Comparison of ENCODE assay signal across 9 mouse cellular contexts in genomic region chr7:141041661-141042060, GRCm38 (mm10). TPM values are rescaled to one million over a fixed set of nuclear protein-coding genes. Genes with fewer than 3 reads are reported as not detected.
A peak's percentile ranks its signal among the peaks of the same experiment; 100 is the strongest.
DNase-seq lines count a peak whose midpoint lies in the region; ATAC-seq and TF ChIP-seq lines count a peak whose summit lies in the region.
"Had no signal": no experiment of that assay in that cellular context is flagged by ENCODE, and none has a peak within 500 bp of the region (broad histone marks: within the 10 kb centered on the region; RNA-seq: fewer than 3 reads in every experiment).

No protein-coding gene starts in this region.

- 0 out of 2 replicates have a peak overlapping the region, but pooled peaks have one; percentile 9 for H3K4me2 ChIP-seq in intestine, postnatal 0 days (replicated peaks; ENCODE audit: low read depth)
- H3K4me2 ChIP-seq in liver, embryonic 14.5 days (ENCODE audit: low read depth) = no peak overlapping the region
- no peak overlapping the region for H3K4me2 ChIP-seq in neural tube, embryonic 13.5 days

- no peaks in the 10 kb centered on the region for H3K36me3 ChIP-seq in intestine, postnatal 0 days (ENCODE audit: control insufficient read depth, insufficient read depth)
- no peaks in the 10 kb centered on the region for H3K36me3 ChIP-seq in liver, embryonic 14.5 days (replicated peaks; ENCODE audit: control insufficient read depth, insufficient read depth, low read depth)
- H3K36me3 ChIP-seq in neural tube, embryonic 13.5 days = no peaks in the 10 kb centered on the region

- H3K4me3 ChIP-seq in intestine, postnatal 0 days (ENCODE audit: low read depth, low read length) = no peak overlapping the region
- H3K4me3 ChIP-seq in liver, embryonic 14.5 days (ENCODE audit: insufficient read depth in 1 of 2, low read depth in 2 of 2, low read length in 2 of 2) = no peak overlapping the region
- no peak overlapping the region for H3K4me3 ChIP-seq in neural tube, embryonic 13.5 days

- no peaks in the 10 kb centered on the region; the same call in 1 of the 2 replicates for H3K4me1 ChIP-seq in intestine, postnatal 0 days (replicated peaks; ENCODE audit: control insufficient read depth, insufficient read depth, low read length)
- peaks cover 38 to 50% of the 10 kb centered on the region in 2 experiments for H3K4me1 ChIP-seq in liver, embryonic 14.5 days (replicated peaks; ENCODE audit: control insufficient read depth in 2 of 2, insufficient read depth in 2 of 2, low read length in 1 of 2)
- H3K4me1 ChIP-seq in neural tube, embryonic 13.5 days (replicated peaks) = peaks cover 10% of the 10 kb centered on the region

- peak; percentile 34 for DNase-seq in layer of hippocampus, adult 11-12 months (ENCODE audit: low spot score)
- DNase-seq in layer of hippocampus, adult 9-10 months (ENCODE audit: low spot score) = no peak
- peak; percentile 75 to 85 for DNase-seq in cerebellum, postnatal 10 days
- DNase-seq in heart, adult 18-20 months = peak; percentile 87 to 90
- no peak for DNase-seq in liver, embryonic 14.5 days (ENCODE audit: low read depth in 3 of 3, low spot score in 3 of 3)
- DNase-seq in thymus, adult 18-20 months = no peak

- ATAC-seq in intestine, postnatal 0 days = peak; percentile 49
- no peak for ATAC-seq in liver, embryonic 14.5 days (ENCODE audit: insufficient read depth)
- ATAC-seq in neural tube, embryonic 13.5 days (ENCODE audit: low read depth) = peak; percentile 67; the same call in 1 of the 2 replicates

- no peak for TF ChIP-seq EP300 in liver, embryonic 14.5 days (IDR thresholded peaks at IDR 0.05; ENCODE audit: low read depth)

- no peaks in the 10 kb centered on the region for H3K27me3 ChIP-seq in intestine, postnatal 0 days (replicated peaks; ENCODE audit: control insufficient read depth, insufficient read depth, low read length)
- no peaks in the 10 kb centered on the region for H3K27me3 ChIP-seq in liver, embryonic 14.5 days (ENCODE audit: control insufficient read depth, insufficient read depth, low read length)
- no peaks in the 10 kb centered on the region for H3K27me3 ChIP-seq in neural tube, embryonic 13.5 days

- H3K27ac ChIP-seq in intestine, postnatal 0 days (ENCODE audit: low read depth, low read length) = peak overlapping the region; percentile 46
- peak overlapping the region; percentile 60 for H3K27ac ChIP-seq in liver, embryonic 14.5 days
- peak overlapping the region; percentile 68 for H3K27ac ChIP-seq in neural tube, embryonic 13.5 days (replicated peaks)

- 18% methylated on average over 5 of the region's 5 CpGs for WGBS in intestine, postnatal 0 days
- WGBS in liver, embryonic 14.5 days (ENCODE audit: insufficient replicate concordance) = 30% methylated on average over 5 of the region's 5 CpGs
- 23% methylated on average over 5 of the region's 5 CpGs for WGBS in neural tube, embryonic 13.5 days

- TF ChIP-seq CTCF in intestine, postnatal 0 days (IDR thresholded peaks at IDR 0.05; ENCODE audit: low read depth) = no peak
- TF ChIP-seq CTCF in liver, embryonic 14.5 days (IDR thresholded peaks at IDR 0.05; ENCODE audit: low read depth) = no peak

- H3K9ac ChIP-seq in intestine, postnatal 0 days (ENCODE audit: low read depth, low read length) = no peak overlapping the region
- no peak overlapping the region for H3K9ac ChIP-seq in liver, embryonic 14.5 days (replicated peaks)
- H3K9ac ChIP-seq in neural tube, embryonic 13.5 days = no peak overlapping the region

- H3K9me3 ChIP-seq in intestine, postnatal 0 days (ENCODE audit: control insufficient read depth) = no peaks in the 10 kb centered on the region
- H3K9me3 ChIP-seq in liver, embryonic 14.5 days (ENCODE audit: control insufficient read depth, low read length) = no peaks in the 10 kb centered on the region
- H3K9me3 ChIP-seq in neural tube, embryonic 13.5 days = no peaks in the 10 kb centered on the region

RNA-seq across cellular contexts. Expression of gene Gm17387, which starts 12.7 kb away (rescaled TPM):
- not detected for total RNA-seq in heart, adult 18-20 months (2021)
- not detected in 2 replicates for polyA plus RNA-seq in intestine, postnatal 0 days (2015; fragmentation: Nextera tagmentation; extraction: Ambion mirVana)
- polyA plus RNA-seq in liver, embryonic 14.5 days (2012; rRNA removed) = not detected in 2 replicates
- polyA plus RNA-seq in liver, embryonic 14.5 days (2014; fragmentation: Nextera tagmentation; extraction: Ambion mirVana) = not detected in 2 replicates
- not detected in 2 replicates for polyA plus RNA-seq in neural tube, embryonic 13.5 days (2015; fragmentation: Nextera tagmentation; extraction: Ambion mirVana)
- total RNA-seq: hematopoietic stem cell, adult 5-6 weeks had no signal

RNA-seq across cellular contexts. Expression of gene B4galnt4, which starts 19.2 kb away (rescaled TPM):
- total RNA-seq in heart, adult 18-20 months (2021) = not detected
- polyA plus RNA-seq in intestine, postnatal 0 days (2015; fragmentation: Nextera tagmentation; extraction: Ambion mirVana) = 1.9 and 2.9 TPM in 2 replicates
- polyA plus RNA-seq in liver, embryonic 14.5 days (2012; rRNA removed) = 0.64 and 0.84 TPM in 2 replicates
- 0.39 and 0.68 TPM in 2 replicates for polyA plus RNA-seq in liver, embryonic 14.5 days (2014; fragmentation: Nextera tagmentation; extraction: Ambion mirVana)
- 39.2 and 41.0 TPM in 2 replicates for polyA plus RNA-seq in neural tube, embryonic 13.5 days (2015; fragmentation: Nextera tagmentation; extraction: Ambion mirVana)

RNA-seq across cellular contexts. Expression of gene Ifitm6, which starts 23.9 kb away (rescaled TPM):
- not detected for total RNA-seq in heart, adult 18-20 months (2021)
- polyA plus RNA-seq in intestine, postnatal 0 days (2015; fragmentation: Nextera tagmentation; extraction: Ambion mirVana) = 0.93 and 1.0 TPM in 2 replicates
- 8.3 and 9.2 TPM in 2 replicates for polyA plus RNA-seq in liver, embryonic 14.5 days (2012; rRNA removed)
- polyA plus RNA-seq in liver, embryonic 14.5 days (2014; fragmentation: Nextera tagmentation; extraction: Ambion mirVana) = 6.0 and 9.6 TPM in 2 replicates
- polyA plus RNA-seq in neural tube, embryonic 13.5 days (2015; fragmentation: Nextera tagmentation; extraction: Ambion mirVana) = 0.63 and 0.81 TPM in 2 replicates

RNA-seq across cellular contexts. Expression of gene Ifitm3, which starts 31.1 kb away (rescaled TPM):
- total RNA-seq in heart, adult 18-20 months (2021) = 100 to 1,000 TPM in 1 of 2 experiments, 10 to 100 TPM in 1; 94.8 to 129 TPM
- 324 and 334 TPM in 2 replicates for polyA plus RNA-seq in intestine, postnatal 0 days (2015; fragmentation: Nextera tagmentation; extraction: Ambion mirVana)
- polyA plus RNA-seq in liver, embryonic 14.5 days (2012; rRNA removed) = 27.8 and 30.8 TPM in 2 replicates
- 61.5 and 73.5 TPM in 2 replicates for polyA plus RNA-seq in liver, embryonic 14.5 days (2014; fragmentation: Nextera tagmentation; extraction: Ambion mirVana)
- 35.9 and 40.0 TPM in 2 replicates for polyA plus RNA-seq in neural tube, embryonic 13.5 days (2015; fragmentation: Nextera tagmentation; extraction: Ambion mirVana)

RNA-seq across cellular contexts. Expression of gene Pkp3, which starts 36.4 kb away (rescaled TPM):
- total RNA-seq in heart, adult 18-20 months (2021) = 1 to 10 TPM in 1 of 2 experiments, under 1 TPM in 1; 0.37 to 1.6 TPM
- 35.3 and 38.6 TPM in 2 replicates for polyA plus RNA-seq in intestine, postnatal 0 days (2015; fragmentation: Nextera tagmentation; extraction: Ambion mirVana)
- 0.33 and 0.51 TPM in 2 replicates for polyA plus RNA-seq in liver, embryonic 14.5 days (2012; rRNA removed)
- 0.36 and 0.80 TPM in 2 replicates for polyA plus RNA-seq in liver, embryonic 14.5 days (2014; fragmentation: Nextera tagmentation; extraction: Ambion mirVana)
- 0.38 and 1.2 TPM in 2 replicates for polyA plus RNA-seq in neural tube, embryonic 13.5 days (2015; fragmentation: Nextera tagmentation; extraction: Ambion mirVana)

Comparison
In these comparisons a context has a peak if more than half of its experiments do, and no peak if none do; other contexts are left out.
1. DNase-seq: peak in layer of hippocampus, adult 11-12 months (single experiment), cerebellum, postnatal 10 days (2 of 2) and heart, adult 18-20 months (2 of 2); none in layer of hippocampus, adult 9-10 months (single experiment), liver, embryonic 14.5 days (0 of 3) and thymus, adult 18-20 months (0 of 2).
2. RNA of gene B4galnt4, which starts 19.2 kb away (polyA plus RNA-seq): 39.2 to 41.0 TPM in neural tube, embryonic 13.5 days; 1.9 to 2.9 TPM in intestine, postnatal 0 days and 0.39 to 0.84 TPM in liver, embryonic 14.5 days; every median in the first group is over 10 times any median in the second.
3. Peak in every context shown above with its lines, with median percentiles within 50 percentile points of each other: H3K27ac ChIP-seq.